Mouse (Mus musculus) spleen, adult 12 weeks (tissue): ENCODE results near the gene Gm45062.

Experiments
- DNase-seq: peaks from one replicate; pipeline ENCODE4 v3.0.0; 2022; ENCODE audit warnings: low spot score

The Gm45062 gene

GRCm38 (mm10) chr6:8619582-8620350 is 360.5 kb downstream of the Gm45062 start:
- no peak for DNase-seq

DNA sequence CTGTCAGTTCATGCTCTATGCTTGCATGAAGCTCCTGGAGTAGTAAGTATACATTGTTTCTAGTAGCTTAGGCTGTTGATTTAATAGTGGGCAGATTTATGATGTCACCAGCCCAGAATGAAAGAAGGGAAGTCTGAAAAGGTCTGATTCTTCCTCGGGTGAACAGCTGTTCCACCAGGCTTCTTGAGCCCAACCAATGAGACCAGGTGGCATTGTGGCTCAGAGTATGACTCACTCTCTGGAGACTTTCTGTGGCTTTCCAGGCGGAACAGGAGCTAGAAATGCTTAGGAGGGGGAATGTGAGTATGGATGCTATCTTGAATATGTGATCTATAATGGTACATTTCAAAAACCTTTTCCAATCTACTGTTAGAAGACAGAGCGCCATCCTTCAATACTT is 363.8 kb downstream of the Gm45062 start:
- DNase-seq: no peak

DNA sequence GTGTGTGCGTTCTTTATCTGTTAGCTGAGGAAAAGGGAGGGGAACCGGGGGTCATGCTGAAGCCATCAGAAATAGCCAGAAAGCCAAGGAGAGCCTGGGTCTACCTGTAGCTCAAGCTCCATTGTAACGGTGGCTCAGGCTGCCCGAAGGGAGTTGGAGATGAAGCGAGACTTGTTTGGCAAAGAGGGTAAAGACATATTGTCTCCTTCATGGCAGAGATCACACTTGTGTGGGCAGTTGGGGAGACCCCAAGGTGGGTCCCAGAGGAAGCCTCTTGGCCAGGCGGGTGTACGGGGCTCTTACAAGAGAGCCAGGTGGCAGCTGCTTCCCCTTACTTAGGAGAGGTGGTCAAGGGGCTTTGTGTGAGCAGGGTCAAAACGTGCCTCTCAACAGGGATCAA is 369.0 kb downstream of the Gm45062 start:
- no peak for DNase-seq

GRCm38 (mm10) chr6:8628715-8629267 is 369.5 kb downstream of the Gm45062 start:
- DNase-seq: no peak

GRCm38 (mm10) chr6:8630531-8630930 is 371.3 kb downstream of the Gm45062 start:
- DNase-seq: no peak

- no peak for DNase-seq
Measured at GRCm38 (mm10) chr6:8631362-8631761, 372.1 kb downstream of the Gm45062 start.

- DNase-seq: no peak
Measured at GRCm38 (mm10) chr6:8631986-8632632, 372.9 kb downstream of the Gm45062 start.

DNA sequence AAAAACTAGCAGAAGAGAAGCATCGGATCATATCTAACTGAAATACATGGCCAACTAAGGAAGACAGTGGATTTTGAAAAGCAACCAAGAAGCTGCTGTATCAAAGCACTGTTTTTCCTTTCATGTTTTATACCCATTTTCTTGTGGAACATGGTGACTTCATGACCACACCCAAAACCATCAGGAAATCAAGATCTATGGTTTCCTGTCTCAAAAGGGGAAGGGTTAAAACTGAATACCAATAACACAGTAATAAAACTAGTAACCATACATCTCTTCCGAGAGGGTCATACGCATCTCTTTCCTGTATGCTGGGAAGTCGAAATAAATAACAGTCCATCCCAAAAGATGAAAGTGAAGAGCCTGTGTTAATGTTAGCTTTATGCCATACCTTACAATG is 373.5 kb downstream of the Gm45062 start:
- DNase-seq: no peak

DNA sequence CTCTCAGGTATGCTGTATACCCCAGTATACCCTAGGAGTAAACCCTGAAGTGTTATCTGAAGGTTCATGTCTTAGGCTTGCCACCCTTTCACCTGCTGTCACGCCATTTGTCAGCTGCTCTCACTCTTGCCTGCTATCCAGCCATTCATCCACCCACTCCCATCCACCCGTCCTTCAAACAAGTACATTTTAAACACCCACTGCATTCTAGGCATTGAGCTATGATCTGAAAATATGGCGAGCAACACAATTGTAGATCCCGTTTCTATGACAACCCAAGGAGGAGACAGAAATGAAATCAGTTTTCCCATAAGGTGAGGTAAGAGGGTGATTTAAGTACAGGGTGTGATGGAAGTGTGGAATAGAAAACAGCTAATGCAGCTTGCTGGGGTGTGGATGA is 378.9 kb downstream of the Gm45062 start:
- no peak for DNase-seq

DNA sequence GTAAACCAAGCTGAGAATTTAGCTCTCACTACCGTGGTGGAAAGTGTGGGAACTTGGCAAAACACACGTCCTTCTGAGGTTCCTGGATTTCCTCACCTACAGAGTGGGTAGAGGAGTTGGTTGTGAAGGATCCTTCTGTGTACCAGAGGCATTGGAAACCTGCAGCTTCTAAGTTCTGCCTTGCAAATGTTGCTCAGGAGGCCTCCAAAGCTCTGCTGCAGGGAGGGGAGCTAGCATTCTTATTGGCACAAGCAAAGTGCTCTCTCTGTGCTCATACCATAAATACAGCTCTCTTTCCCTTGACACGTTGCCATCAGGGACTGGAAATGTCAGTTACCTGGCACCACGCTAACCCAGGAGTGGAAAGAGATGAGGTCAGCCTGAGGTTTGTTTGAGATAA is 379.6 kb downstream of the Gm45062 start:
- DNase-seq: no peak

DNA sequence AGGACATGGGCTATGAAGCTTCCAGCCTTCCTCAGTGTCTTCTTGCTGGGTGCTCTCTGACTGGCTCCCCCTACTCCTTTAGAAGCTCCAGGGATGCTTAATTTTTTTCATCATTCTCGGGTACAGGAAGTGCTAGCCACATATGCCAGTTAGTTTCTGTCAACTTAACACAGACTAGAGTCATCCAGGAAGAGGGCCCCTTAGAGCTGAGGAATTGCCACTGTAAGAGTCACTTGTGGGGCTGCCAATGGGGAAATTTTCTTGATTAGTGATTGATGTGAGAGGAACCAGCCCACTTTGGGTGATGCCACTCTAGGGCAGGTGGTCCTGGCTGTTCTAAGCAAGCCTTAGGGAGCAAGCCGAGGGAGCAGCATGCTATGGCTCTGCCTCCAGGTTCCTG is 380.3 kb downstream of the Gm45062 start:
- DNase-seq: no peak

GRCm38 (mm10) chr6:8640863-8641262 is 381.6 kb downstream of the Gm45062 start:
- DNase-seq: no peak

- DNase-seq: no peak
Measured at GRCm38 (mm10) chr6:8644703-8645102, 385.5 kb downstream of the Gm45062 start.

GRCm38 (mm10) chr6:8645708-8646107 is 386.5 kb downstream of the Gm45062 start:
- no peak for DNase-seq
